Mouse (Mus musculus) heart, adult 2 months (tissue): Measurements from ENCODE around the gene Samd14. TPM values are rescaled to one million over a fixed set of nuclear protein-coding genes. Genes with fewer than 3 reads are reported as not detected.

Experiments
- DNase-seq, 2 experiments: peaks; one replicate each; pipeline ENCODE4 v3.0.0; 2021
- H3K27ac ChIP-seq: fragments of 200-600 bp; 2 replicates; pipeline ENCODE4 v1.8.1; 2022
- H3K27me3 ChIP-seq: fragments of 200-500 bp; 2 replicates; pipeline ENCODE4 v1.6.1; 2012; ENCODE audit warnings: mild to moderate bottlenecking, low read length, inconsistent platforms, mixed read lengths; ENCODE audit not compliant: control insufficient read depth, insufficient read depth
- H3K36me3 ChIP-seq: fragments of 200-500 bp; 2 replicates; pipeline ENCODE4 v1.6.1; 2012; ENCODE audit warnings: low read length, inconsistent platforms; ENCODE audit not compliant: control insufficient read depth, insufficient read depth
- H3K4me1 ChIP-seq: fragments of 200-500 bp; 2 replicates; pipeline ENCODE4 v1.6.1; 2011; ENCODE audit warnings: low read length; ENCODE audit not compliant: control insufficient read depth, insufficient read depth
- H3K4me3 ChIP-seq: fragments of 200-600 bp; 2 replicates; pipeline ENCODE4 v1.8.1; 2022
- H3K79me2 ChIP-seq: fragments of 200-500 bp; replicated peaks from 2 replicates; pipeline ENCODE4 v1.6.1; 2012; ENCODE audit warnings: mild to moderate bottlenecking, inconsistent platforms, low read length, moderate library complexity, mixed read lengths; ENCODE audit not compliant: control insufficient read depth, insufficient read depth
- H3K9ac ChIP-seq: fragments of 200-500 bp; 2 replicates; pipeline ENCODE4 v1.6.1; 2012; ENCODE audit warnings: low read depth, mild to moderate bottlenecking, control low read depth, inconsistent platforms, low read length, mixed read lengths
- CTCF ChIP-seq: fragments of 200-600 bp; IDR thresholded peaks from 2 replicates; pipeline ENCODE4 v1.8.1; 2022; ENCODE audit warnings: antibody characterized with exemption, mild to moderate bottlenecking, moderate library complexity
- EP300 ChIP-seq: fragments of 200-500 bp; IDR thresholded peaks from 2 replicates; pipeline ENCODE4 v1.6.1; 2011; ENCODE audit warnings: low read depth, low read length, control low read depth; ENCODE audit not compliant: insufficient read depth
- POLR2A ChIP-seq: fragments of 200-500 bp; IDR thresholded peaks from 2 replicates; pipeline ENCODE4 v1.6.1; 2011; ENCODE audit warnings: mild to moderate bottlenecking, low read depth, low read length, control low read depth; ENCODE audit not compliant: insufficient read depth
- WGBS: fragments of 180-500 bp; shearing (Covaris S2); methylation state at CpG from one replicate; pipeline ENCODE4 v1.1.7; 2018; 5-methylcytosine and 5-hydroxymethylcytosine counted together
- intact Hi-C: fragments of 180-260 bp; cut with DNase I; formaldehyde crosslinking; loops from one replicate; pipeline ENCODE4 v1.15.1; 2025
- polyA plus RNA-seq: library from polyadenylated mRNA; depleted of rRNA; stranded (reverse); fragments of >200 nt; gene quantifications from 2 replicates; pipeline ENCODE4 v1.2.3, GENCODE M21; 2012
- total RNA-seq, 2 experiments: library from RNA; stranded (reverse); gene quantifications; 2 replicates each; pipeline ENCODE4 v1.2.3; 2021

Gene Samd14
- total and polyA plus RNA-seq, 3 experiments = 1.2 to 1.9 (median 1.7) TPM

DNA sequence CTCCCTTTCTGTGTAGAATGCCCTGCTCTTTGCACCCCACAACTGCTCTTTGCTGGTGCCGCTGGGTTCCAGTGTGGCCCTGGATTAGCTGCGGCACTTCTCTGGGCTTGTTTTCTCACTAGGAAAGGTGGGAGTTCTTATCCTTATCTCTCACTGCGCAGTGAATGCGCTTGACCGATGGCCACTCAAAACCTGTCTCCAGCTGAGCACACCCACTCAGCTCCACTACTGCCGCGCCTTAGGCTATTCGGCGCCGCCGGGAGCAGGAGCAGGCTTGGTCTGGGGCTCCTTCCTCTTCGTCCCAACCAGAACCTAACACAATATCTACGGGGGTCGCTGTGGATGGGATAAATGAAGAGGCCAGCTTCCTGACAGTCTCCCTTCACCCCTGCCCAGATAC lies 23.9 kb downstream of the Samd14 start:
- 51% methylated on average over 14 of the region's 14 CpGs for WGBS
- Histone ChIP-seq H3K4me1 (no peaks in the 10 kb centered on the region), H3K27me3 (no peaks in the 10 kb centered on the region), H3K27ac (no peak overlapping the region), H3K9ac (no peak overlapping the region), H3K4me3 (no peak overlapping the region), H3K36me3 (no peaks in the 10 kb centered on the region), H3K79me2 (no peaks in the 10 kb centered on the region)
- intact Hi-C loops = loop anchor here (2.0 kb wide), 1 partner anchor 55 kb away; no protein-coding TSS in a partner anchor
- no peak for TF ChIP-seq POLR2A
- TF ChIP-seq EP300 = no peak
- TF ChIP-seq CTCF = no peak
- no peak for DNase-seq

- TF ChIP-seq CTCF (no peak), EP300 (no peak), POLR2A (no peak)
Measured at GRCm38 (mm10) chr11:95034902-95035301, 25.2 kb downstream of the Samd14 start.

DNA sequence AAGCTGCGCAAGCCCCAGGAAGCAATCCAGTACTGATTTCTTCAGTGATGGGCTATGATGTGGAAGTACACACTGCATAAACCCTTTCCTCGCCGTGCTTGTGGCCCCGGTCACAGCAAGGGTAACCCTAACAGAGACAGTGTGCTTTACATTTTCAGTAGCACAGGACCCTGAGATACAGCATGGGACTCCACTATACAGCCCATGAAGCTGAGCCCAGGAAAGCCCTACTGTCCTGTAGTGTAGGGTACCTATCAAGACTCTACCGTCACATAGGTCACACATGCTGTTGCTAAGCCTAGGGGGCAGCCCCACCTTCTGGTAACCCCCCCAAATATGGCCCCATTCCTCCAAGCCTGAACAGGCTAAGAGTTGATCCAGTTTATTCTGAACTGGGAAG lies 26.8 kb downstream of the Samd14 start:
- Histone ChIP-seq H3K79me2 (peaks cover 1% of the 10 kb centered on the region; the same call in 1 of the 2 replicates), H3K4me3 (no peak overlapping the region), H3K27me3 (no peaks in the 10 kb centered on the region), H3K4me1 (no peaks in the 10 kb centered on the region; the same call in 1 of the 2 replicates), H3K27ac (no peak overlapping the region), H3K9ac (no peak overlapping the region), H3K36me3 (no peaks in the 10 kb centered on the region)
- WGBS = 94% methylated on average over 5 of the region's 5 CpGs
- DNase-seq = no peak
- intact Hi-C loops = no loop called here
- no peak for TF ChIP-seq CTCF
- TF ChIP-seq POLR2A = no peak
- no peak for TF ChIP-seq EP300

More at GRCm38 (mm10) chr11:95034902-95035301, 25.2 kb downstream of the Samd14 start:
- Histone ChIP-seq H3K79me2 (peaks cover 1% of the 10 kb centered on the region; the same call in 1 of the 2 replicates), H3K27ac (no peak overlapping the region), H3K4me1 (no peaks in the 10 kb centered on the region; the same call in 1 of the 2 replicates), H3K36me3 (no peaks in the 10 kb centered on the region), H3K9ac (no peak overlapping the region; the same call in 1 of the 2 replicates), H3K4me3 (no peak overlapping the region), H3K27me3 (no peaks in the 10 kb centered on the region)
- DNase-seq = no peak
- 65% methylated on average over 10 of the region's 10 CpGs for WGBS
- intact Hi-C loops = loop anchor here (2.0 kb wide), 1 partner anchor 56 kb away; no protein-coding TSS in a partner anchor

DNA sequence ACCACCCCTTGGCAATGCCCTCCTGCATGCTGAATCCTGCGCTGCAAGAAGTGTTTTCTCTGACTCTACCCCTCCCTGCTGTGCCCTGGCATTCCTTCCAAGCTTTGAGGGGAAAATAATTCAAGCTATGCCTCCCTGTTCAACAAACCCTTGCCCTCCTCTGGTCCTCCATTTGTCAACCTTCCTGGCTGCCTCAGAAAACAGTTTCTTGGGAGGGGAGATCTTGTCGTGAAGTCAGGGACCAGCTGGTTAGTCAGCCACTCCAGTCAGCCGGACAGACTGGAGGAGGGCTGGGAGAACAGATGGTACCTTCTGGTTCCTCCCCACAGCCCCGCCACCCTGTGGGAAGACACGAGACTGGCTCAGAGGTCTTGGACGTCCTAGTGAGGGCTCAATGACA lies 27.6 kb downstream of the Samd14 start:
- no peak overlapping the region for H3K9ac ChIP-seq
- peaks cover 1% of the 10 kb centered on the region; the same call in 1 of the 2 replicates for H3K79me2 ChIP-seq
- no peak overlapping the region for H3K27ac ChIP-seq
- H3K4me3 ChIP-seq = no peak overlapping the region
- TF ChIP-seq POLR2A (no peak), EP300 (no peak), CTCF (no peak)
- no peaks in the 10 kb centered on the region for H3K36me3 ChIP-seq
- no peak for DNase-seq
- 79% methylated on average over 6 of the region's 6 CpGs for WGBS
- H3K27me3 ChIP-seq = no peaks in the 10 kb centered on the region
- intact Hi-C loops = no loop called here
- no peaks in the 10 kb centered on the region; the same call in 1 of the 2 replicates for H3K4me1 ChIP-seq

- intact Hi-C loops = no loop called here
- TF ChIP-seq CTCF = no peak
- no peak for TF ChIP-seq POLR2A
- no peak for TF ChIP-seq EP300
- WGBS = 79% methylated on average over 14 of the region's 14 CpGs
- H3K36me3 ChIP-seq = no peaks in the 10 kb centered on the region
- H3K27me3 ChIP-seq = no peaks in the 10 kb centered on the region
- no peak overlapping the region for H3K4me3 ChIP-seq
- no peak overlapping the region for H3K27ac ChIP-seq
- no peak overlapping the region for H3K9ac ChIP-seq
- no peak for DNase-seq
- peaks cover 1% of the 10 kb centered on the region; the same call in 1 of the 2 replicates for H3K79me2 ChIP-seq
- no peaks in the 10 kb centered on the region; the same call in 1 of the 2 replicates for H3K4me1 ChIP-seq
Measured at GRCm38 (mm10) chr11:95038156-95038817, 28.6 kb downstream of the Samd14 start.

DNA sequence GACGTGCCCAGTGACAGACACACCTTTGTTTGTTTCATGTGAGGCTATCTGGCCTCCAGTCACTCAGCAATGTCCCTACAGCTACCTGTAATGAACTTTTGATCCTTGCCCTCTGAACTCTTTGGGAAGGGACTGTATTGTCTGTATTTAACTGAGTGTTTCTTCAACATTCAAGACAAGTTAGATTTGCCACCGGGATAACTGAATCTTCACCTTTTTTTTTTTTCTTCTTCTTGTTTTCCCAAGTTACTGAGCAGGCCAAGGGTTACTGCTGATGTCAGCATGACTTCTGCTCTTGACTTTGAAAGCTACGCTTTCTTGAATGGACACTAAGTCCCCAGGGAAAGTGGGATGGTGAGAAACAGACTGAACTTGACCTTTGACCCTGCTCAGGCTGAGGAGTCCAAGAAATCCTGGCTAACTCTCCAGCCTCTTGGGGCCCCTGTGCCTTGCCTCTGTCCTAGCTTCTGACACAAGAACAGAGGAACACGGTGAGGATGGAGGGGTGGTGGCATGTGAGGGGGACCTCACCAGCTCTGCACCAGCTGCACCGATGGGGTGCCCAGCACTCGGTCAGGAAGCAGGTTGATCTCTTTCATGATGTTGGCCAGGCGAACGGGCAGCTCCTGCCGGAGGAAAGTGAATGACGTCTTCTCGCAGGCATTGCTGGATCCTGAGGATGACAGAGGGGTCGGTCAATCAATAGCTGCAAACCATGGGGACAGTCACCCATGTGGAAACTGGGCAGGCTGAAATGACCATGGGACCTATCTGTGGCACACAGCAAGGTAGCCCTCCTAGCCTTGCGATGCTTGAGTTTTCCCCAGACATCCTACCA lies 29.4 kb downstream of the Samd14 start:
- H3K4me1 ChIP-seq = no peaks in the 10 kb centered on the region; the same call in 1 of the 2 replicates
- no peak overlapping the region for H3K4me3 ChIP-seq
- H3K27ac ChIP-seq = no peak overlapping the region; the same call in 1 of the 2 replicates
- WGBS = 77% methylated on average over 13 of the region's 13 CpGs
- no peak for DNase-seq
- H3K79me2 ChIP-seq = peaks cover 1% of the 10 kb centered on the region; the same call in 1 of the 2 replicates
- TF ChIP-seq CTCF (no peak), POLR2A (no peak), EP300 (no peak)
- H3K9ac ChIP-seq = no peak overlapping the region
- no peaks in the 10 kb centered on the region for H3K36me3 ChIP-seq
- intact Hi-C loops = no loop called here
- no peaks in the 10 kb centered on the region for H3K27me3 ChIP-seq
